Mouse (Mus musculus): ENCODE results near the gene Rbm14. TPM values are rescaled to one million over a fixed set of nuclear protein-coding genes. Genes with fewer than 3 reads are reported as not detected.

Rbm14 gene
- 40.2 and 51.1 TPM in 2 replicates for polyA plus RNA-seq (2015; fragmentation: Nextera tagmentation; extraction: Ambion mirVana)

GRCm38 (mm10) chr19:4811063-4811908 is at the start of gene Rbm14, which contains the start of gene Gm21992:
Rbm14 (minus strand) TSS chr19:4811634.
Gm21992 (minus strand) TSS chr19:4811612.
- no peaks in the 10 kb centered on the region for H3K27me3 ChIP-seq
- peak within 1 kb of the TSS; percentile 84 for H3K9ac ChIP-seq
- under 1% methylated on average over 83 of the region's 83 CpGs for WGBS
- no peaks in the 10 kb centered on the region; the same call in 1 of the 2 replicates for H3K9me3 ChIP-seq (replicated peaks)
- peak within 1 kb of the TSS; percentile 89 for H3K4me2 ChIP-seq
- H3K4me1 ChIP-seq (replicated peaks): peaks cover 19% of the 10 kb centered on the region
- ATAC-seq (replicated peaks; ENCODE audit: insufficient number of reproducible peaks, insufficient read depth, low FRiP score, low read depth): peak; percentile 99
- H3K36me3 ChIP-seq: no peaks in the 10 kb centered on the region
- H3K4me3 ChIP-seq: peak within 1 kb of the TSS; percentile 83
- peak within 1 kb of the TSS; percentile 93 for H3K27ac ChIP-seq

GRCm38 (mm10) chr19:4859081-4859480 is 47.6 kb upstream of the Rbm14 start:
- H3K36me3 ChIP-seq: no peaks in the 10 kb centered on the region
- no peak overlapping the region for H3K4me3 ChIP-seq
- WGBS: 38% methylated on average over 6 of the region's 6 CpGs
- H3K27ac ChIP-seq: no peak overlapping the region
- H3K4me1 ChIP-seq (replicated peaks): peaks cover 13% of the 10 kb centered on the region
- peaks cover 18% of the 10 kb centered on the region; the same call in 1 of the 2 replicates for H3K27me3 ChIP-seq
- no peak for ATAC-seq (replicated peaks; ENCODE audit: insufficient number of reproducible peaks, insufficient read depth, low FRiP score, low read depth)
- H3K4me2 ChIP-seq: no peak overlapping the region
- no peaks in the 10 kb centered on the region for H3K9me3 ChIP-seq (replicated peaks)
- H3K9ac ChIP-seq: no peak overlapping the region

- 79% methylated on average over 4 of the region's 4 CpGs for WGBS
- H3K4me2 ChIP-seq: peak overlapping the region; percentile 94
- no peak overlapping the region for H3K9ac ChIP-seq
- no peak overlapping the region for H3K27ac ChIP-seq
- H3K4me1 ChIP-seq (replicated peaks): peaks cover 13% of the 10 kb centered on the region
- peak overlapping the region; percentile 72 for H3K4me3 ChIP-seq
- ATAC-seq (replicated peaks; ENCODE audit: insufficient number of reproducible peaks, insufficient read depth, low FRiP score, low read depth): no peak
- no peaks in the 10 kb centered on the region for H3K36me3 ChIP-seq
- H3K27me3 ChIP-seq: peaks cover 18% of the 10 kb centered on the region; the same call in 1 of the 2 replicates
- no peaks in the 10 kb centered on the region for H3K9me3 ChIP-seq (replicated peaks)
These were observed 44.5 kb upstream of the Rbm14 start for GRCm38 (mm10) chr19:4855951-4856350.

- peak overlapping the region; percentile 72 for H3K4me3 ChIP-seq
- 3% methylated on average over 14 of the region's 14 CpGs for WGBS
- H3K4me1 ChIP-seq (replicated peaks): peaks cover 13% of the 10 kb centered on the region
- no peaks in the 10 kb centered on the region for H3K9me3 ChIP-seq (replicated peaks)
- peaks cover 18% of the 10 kb centered on the region; the same call in 1 of the 2 replicates for H3K27me3 ChIP-seq
- no peaks in the 10 kb centered on the region for H3K36me3 ChIP-seq
- no peak; the same call in 1 of the 2 replicates for ATAC-seq (replicated peaks; ENCODE audit: insufficient number of reproducible peaks, insufficient read depth, low FRiP score, low read depth)
- H3K27ac ChIP-seq: peak overlapping the region; percentile 68
- peak overlapping the region; percentile 72 for H3K9ac ChIP-seq
- peak overlapping the region; percentile 94 for H3K4me2 ChIP-seq
These were observed 44.0 kb upstream of the Rbm14 start for GRCm38 (mm10) chr19:4855470-4855820.

- Histone ChIP-seq H3K4me3 (peak within 1 kb of the TSS; percentile 72), H3K4me2 (peak within 1 kb of the TSS; percentile 94), H3K27me3 (peaks cover 19% of the 10 kb centered on the region), H3K27ac (peak within 1 kb of the TSS; percentile 68), H3K36me3 (no peaks in the 10 kb centered on the region), H3K9me3 (replicated peaks) (no peaks in the 10 kb centered on the region), H3K9ac (peak within 1 kb of the TSS; percentile 72), H3K4me1 (replicated peaks) (peaks cover 13% of the 10 kb centered on the region)
- 4% methylated on average over 45 of the region's 45 CpGs for WGBS
- peak; percentile 83 for ATAC-seq (replicated peaks; ENCODE audit: insufficient number of reproducible peaks, insufficient read depth, low FRiP score, low read depth)
These were observed 43.4 kb upstream of the Rbm14 start, which contains the start of gene Ctsf for GRCm38 (mm10) chr19:4854552-4855469. Ctsf (plus strand) TSS chr19:4855130.

GRCm38 (mm10) chr19:4850281-4850680 is 38.8 kb upstream of the Rbm14 start:
- H3K36me3 ChIP-seq: no peaks in the 10 kb centered on the region
- 38% methylated on average over 5 of the region's 5 CpGs for WGBS
- H3K27ac ChIP-seq: no peak overlapping the region
- no peak for ATAC-seq (replicated peaks; ENCODE audit: insufficient number of reproducible peaks, insufficient read depth, low FRiP score, low read depth)
- H3K4me2 ChIP-seq: no peak overlapping the region
- H3K4me3 ChIP-seq: no peak overlapping the region
- H3K9me3 ChIP-seq (replicated peaks): no peaks in the 10 kb centered on the region
- H3K4me1 ChIP-seq (replicated peaks): peaks cover 6% of the 10 kb centered on the region
- H3K27me3 ChIP-seq: peaks cover 23% of the 10 kb centered on the region
- H3K9ac ChIP-seq: no peak overlapping the region

- 50% methylated on average over 4 of the region's 4 CpGs for WGBS
These were observed 38.4 kb upstream of the Rbm14 start for GRCm38 (mm10) chr19:4849800-4850199.

GRCm38 (mm10) chr19:4847490-4847889 is 36.1 kb upstream of the Rbm14 start:
- Histone ChIP-seq H3K4me3 (no peak overlapping the region), H3K9me3 (replicated peaks) (no peaks in the 10 kb centered on the region), H3K4me1 (replicated peaks) (no peaks in the 10 kb centered on the region), H3K36me3 (no peaks in the 10 kb centered on the region), H3K27me3 (peaks cover 14% of the 10 kb centered on the region), H3K4me2 (no peak overlapping the region), H3K9ac (no peak overlapping the region), H3K27ac (no peak overlapping the region)
- ATAC-seq (replicated peaks; ENCODE audit: insufficient number of reproducible peaks, insufficient read depth, low FRiP score, low read depth): no peak
- WGBS: 24% methylated on average over 7 of the region's 7 CpGs

More at GRCm38 (mm10) chr19:4849800-4850199, 38.4 kb upstream of the Rbm14 start:
- Histone ChIP-seq H3K4me3 (no peak overlapping the region), H3K4me1 (replicated peaks) (peaks cover 4% of the 10 kb centered on the region; the same call in 1 of the 2 replicates), H3K27ac (no peak overlapping the region), H3K9ac (no peak overlapping the region), H3K4me2 (no peak overlapping the region), H3K36me3 (no peaks in the 10 kb centered on the region), H3K27me3 (peaks cover 23% of the 10 kb centered on the region), H3K9me3 (replicated peaks) (no peaks in the 10 kb centered on the region)
- no peak for ATAC-seq (replicated peaks; ENCODE audit: insufficient number of reproducible peaks, insufficient read depth, low FRiP score, low read depth)

- WGBS: 54% methylated on average over 2 of the region's 2 CpGs
- no peaks in the 10 kb centered on the region for H3K4me1 ChIP-seq (replicated peaks)
- H3K27me3 ChIP-seq: peaks cover 30% of the 10 kb centered on the region
- ATAC-seq (replicated peaks; ENCODE audit: insufficient number of reproducible peaks, insufficient read depth, low FRiP score, low read depth): no peak
- H3K9ac ChIP-seq: no peak overlapping the region
- no peak overlapping the region for H3K4me3 ChIP-seq
- no peaks in the 10 kb centered on the region for H3K9me3 ChIP-seq (replicated peaks)
- H3K36me3 ChIP-seq: no peaks in the 10 kb centered on the region
- no peak overlapping the region for H3K27ac ChIP-seq
- no peak overlapping the region for H3K4me2 ChIP-seq
These were observed 34.4 kb upstream of the Rbm14 start for GRCm38 (mm10) chr19:4845846-4846245.

GRCm38 (mm10) chr19:4842611-4843010 is 31.2 kb upstream of the Rbm14 start:
- Histone ChIP-seq H3K36me3 (no peaks in the 10 kb centered on the region), H3K9ac (no peak overlapping the region), H3K4me3 (no peak overlapping the region), H3K27ac (no peak overlapping the region), H3K4me2 (no peak overlapping the region), H3K27me3 (peaks cover 32% of the 10 kb centered on the region), H3K4me1 (replicated peaks) (peaks cover 13% of the 10 kb centered on the region), H3K9me3 (replicated peaks) (no peaks in the 10 kb centered on the region)
- ATAC-seq (replicated peaks; ENCODE audit: insufficient number of reproducible peaks, insufficient read depth, low FRiP score, low read depth): no peak
- WGBS: 50% methylated on average over 2 of the region's 2 CpGs

- no peak for ATAC-seq (replicated peaks; ENCODE audit: insufficient number of reproducible peaks, insufficient read depth, low FRiP score, low read depth)
- Histone ChIP-seq H3K4me2 (no peak overlapping the region), H3K9ac (no peak overlapping the region), H3K36me3 (no peaks in the 10 kb centered on the region), H3K27me3 (peaks cover 29% of the 10 kb centered on the region), H3K27ac (no peak overlapping the region), H3K4me1 (replicated peaks) (peaks cover 13% of the 10 kb centered on the region), H3K9me3 (replicated peaks) (no peaks in the 10 kb centered on the region), H3K4me3 (no peak overlapping the region)
- 74% methylated on average over 9 of the region's 9 CpGs for whole genome bisulfite sequencing
These were observed 29.4 kb upstream of the Rbm14 start for GRCm38 (mm10) chr19:4840848-4841247.

Measured in heart, embryonic 15.5 days (tissue).